Mouse (Mus musculus): ENCODE data around the gene Coq10b.

DNA sequence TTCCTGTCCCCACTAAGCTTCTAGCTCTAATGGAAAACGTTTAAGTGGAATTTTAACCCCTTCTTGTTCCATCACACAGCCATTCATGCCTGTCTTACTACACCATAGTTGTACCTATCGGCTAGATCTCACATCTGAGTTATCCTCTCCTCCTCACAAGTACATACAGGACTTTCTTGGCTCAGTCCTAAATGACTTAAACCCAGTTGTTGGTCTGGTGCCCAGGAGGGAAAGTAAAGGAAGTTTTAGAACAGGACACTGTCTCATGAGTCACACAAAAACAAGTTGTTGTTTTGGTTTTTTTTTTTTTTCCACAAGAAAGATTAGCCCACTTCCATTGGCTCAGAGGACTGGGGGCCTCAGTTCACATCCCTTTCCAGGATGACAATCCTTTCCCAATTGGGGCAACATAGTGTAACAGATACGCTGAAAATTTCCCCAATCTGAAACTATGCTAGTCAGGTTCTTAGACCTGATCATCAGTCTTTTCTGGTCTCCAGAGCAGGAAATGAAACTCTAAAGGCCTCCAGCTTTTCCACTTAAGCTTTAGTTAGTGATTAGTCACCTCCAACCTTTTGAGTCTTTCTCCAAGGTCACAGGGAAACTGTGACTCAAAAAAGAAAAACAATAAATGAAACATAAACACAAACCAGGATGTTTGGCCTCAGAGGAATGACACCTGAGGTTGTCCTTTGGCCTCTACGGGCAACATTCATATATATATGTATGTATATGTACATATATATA lies 3.6 kb upstream of the Coq10b start:
- TF ChIP-seq GATA1 (IDR thresholded peaks at IDR 0.05; ENCODE audit: borderline replicate concordance, low read length) = no peak
- TF ChIP-seq CTCF (IDR thresholded peaks at IDR 0.05; ENCODE audit: low read depth, low read length) = no peak
- no peak for TF ChIP-seq TAL1 (conservative IDR thresholded peaks at IDR 0.05; ENCODE audit: low read depth, low read length)
